Mouse (Mus musculus) C2C12 (cell line): Measurements from ENCODE around the gene Plekhg3.

ENCODE experiments used
- CEBPB ChIP-seq: IDR thresholded peaks from one replicate; pipeline ENCODE4 v1.6.1; 2011; ENCODE audit warnings: low read depth, mild to moderate bottlenecking, control low read depth, moderate library complexity
- CTCF ChIP-seq: IDR thresholded peaks from one replicate; pipeline ENCODE4 v1.5.1; 2011; ENCODE audit not compliant: control insufficient read depth, insufficient read depth, insufficient read length
- MYOD1 ChIP-seq: IDR thresholded peaks from one replicate; pipeline ENCODE4 v1.6.1; 2011; ENCODE audit warnings: low read depth; ENCODE audit not compliant: control insufficient read depth, insufficient read length
- MYOG ChIP-seq: IDR thresholded peaks from one replicate; pipeline ENCODE4 v1.6.1; 2011; ENCODE audit not compliant: control insufficient read depth, insufficient read length; ENCODE audit errors: extremely low read depth

DNA sequence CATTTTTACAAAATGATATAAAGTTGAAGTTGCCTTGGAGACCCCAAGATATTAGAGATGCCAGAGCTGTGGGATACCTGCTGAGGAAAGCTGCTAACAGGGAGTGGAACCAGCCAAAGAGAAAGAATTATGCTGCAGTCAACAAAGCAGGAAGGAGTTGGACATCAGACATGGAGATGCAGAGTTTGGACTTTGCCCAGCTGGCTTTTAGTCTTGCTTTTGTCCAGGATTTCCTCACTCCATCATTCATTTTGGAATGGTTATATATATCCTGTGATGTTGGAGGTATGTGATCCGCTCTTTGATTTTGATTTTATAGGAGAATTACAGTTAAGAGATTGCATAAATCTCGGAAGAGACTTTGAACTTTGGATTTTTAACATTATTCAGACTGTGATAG, 47.7 kb upstream of the Plekhg3 start:
- no peak for TF ChIP-seq MYOG
- no peak for TF ChIP-seq CTCF
- no peak for TF ChIP-seq CEBPB
- TF ChIP-seq MYOD1, result no peak
